Comparison of ENCODE assay signal across 18 mouse cellular contexts in the genomic region with DNA sequence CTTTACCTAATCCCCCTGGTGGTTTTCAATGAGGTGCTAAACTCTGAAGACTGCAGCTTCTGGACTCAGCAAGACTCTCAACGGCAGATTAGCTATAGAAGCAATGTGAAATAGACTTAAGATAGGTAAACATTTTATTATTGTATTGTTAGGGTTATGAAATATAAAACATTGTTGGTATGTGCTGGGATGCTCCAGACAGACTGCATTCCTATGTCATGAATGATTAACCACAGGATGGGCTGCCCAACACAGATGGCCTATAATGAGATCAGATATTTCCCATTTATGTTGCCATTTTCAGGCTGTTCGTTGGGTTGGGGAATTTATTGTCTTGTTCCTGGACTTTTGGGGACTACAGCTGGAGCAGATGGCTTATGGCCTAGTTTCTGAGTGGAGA.
"Had no signal": no experiment of that assay in that cellular context is flagged by ENCODE, and none has a peak within 500 bp of the region (broad histone marks: within the 10 kb centered on the region; RNA-seq: fewer than 3 reads in every experiment).

No protein-coding gene starts in this region.

- H3K4me2 ChIP-seq: lung, embryonic 15.5 days; midbrain, embryonic 11.5 days; midbrain, embryonic 13.5 days; midbrain, embryonic 15.5 days; neural tube, embryonic 12.5 days; stomach, embryonic 15.5 days had no signal

- H3K27ac ChIP-seq: liver, embryonic 14.5 days; lung, embryonic 15.5 days; macrophage; midbrain, embryonic 13.5 days; midbrain, embryonic 15.5 days; neural tube, embryonic 12.5 days; stomach, embryonic 15.5 days; stomach, postnatal 0 days had no signal

- H3K9me3 ChIP-seq: lung, embryonic 15.5 days; megakaryocyte, embryonic 14.5 days; midbrain, embryonic 13.5 days; midbrain, embryonic 15.5 days; neural tube, embryonic 12.5 days; stomach, embryonic 15.5 days had no signal

- H3K4me3 ChIP-seq: lung, embryonic 15.5 days; megakaryocyte, embryonic 14.5 days; midbrain, embryonic 13.5 days; midbrain, embryonic 15.5 days; neural tube, embryonic 12.5 days; stomach, embryonic 15.5 days had no signal

- H3K27me3 ChIP-seq: lung, embryonic 15.5 days; megakaryocyte, embryonic 14.5 days; midbrain, embryonic 13.5 days; midbrain, embryonic 15.5 days; neural tube, embryonic 12.5 days; stomach, embryonic 15.5 days had no signal

- DNase-seq: lung, adult 2 months; lung, postnatal 14 days; lung, postnatal 36 days; right cerebral cortex, postnatal 14 days; thymus, adult 2 months; thymus, postnatal 25 days; thymus, postnatal 4 days had no signal

- H3K36me3 ChIP-seq: lung, embryonic 15.5 days; midbrain, embryonic 13.5 days; midbrain, embryonic 15.5 days; neural tube, embryonic 12.5 days; stomach, embryonic 15.5 days had no signal

- H3K4me1 ChIP-seq: lung, embryonic 15.5 days; megakaryocyte, embryonic 14.5 days; midbrain, embryonic 13.5 days; midbrain, embryonic 15.5 days; neural tube, embryonic 12.5 days; stomach, embryonic 15.5 days had no signal

- H3K9ac ChIP-seq: liver, embryonic 14.5 days; lung, embryonic 15.5 days; midbrain, embryonic 13.5 days; midbrain, embryonic 15.5 days; neural tube, embryonic 12.5 days; stomach, embryonic 15.5 days had no signal

- ATAC-seq: lung, postnatal 0 days; midbrain, embryonic 13.5 days; midbrain, embryonic 15.5 days had no signal
